Mouse (Mus musculus) stomach, embryonic 14.5 days (tissue): ENCODE data around the gene Rpl22l1. TPM values are rescaled to one million over a fixed set of nuclear protein-coding genes. Genes with fewer than 3 reads are reported as not detected.

Source experiments
- ATAC-seq: fragments of 200-750 bp; cut with Nextera tagmentation; 2 replicates; pipeline ENCODE4 v1.8.0; 2017; ENCODE audit warnings: low read depth, moderate TSS enrichment; ENCODE audit not compliant: insufficient number of reproducible peaks, insufficient read depth, low FRiP score
- H3K27ac ChIP-seq: fragments of 300-500 bp; sonication (generic); 2 replicates; pipeline ENCODE4 v1.5.1; 2014; ENCODE audit warnings: mild to moderate bottlenecking, low read length, moderate library complexity, mixed read lengths
- H3K27me3 ChIP-seq: fragments of 300-500 bp; sonication (generic); 2 replicates; pipeline ENCODE4 v1.6.1; 2014; ENCODE audit warnings: low read length, control low read depth, mixed read lengths; ENCODE audit not compliant: control insufficient read depth, insufficient read depth
- H3K36me3 ChIP-seq: fragments of 300-500 bp; sonication (generic); 2 replicates; pipeline ENCODE4 v1.6.1; 2014; ENCODE audit warnings: mild to moderate bottlenecking, control low read depth, low read length, moderate library complexity, mixed read lengths; ENCODE audit not compliant: control insufficient read depth, insufficient read depth
- H3K4me1 ChIP-seq: fragments of 300-500 bp; sonication (generic); 2 replicates; pipeline ENCODE4 v1.6.1; 2014; ENCODE audit warnings: low read length, control low read depth, mixed read lengths; ENCODE audit not compliant: control insufficient read depth, insufficient read depth
- H3K4me2 ChIP-seq: fragments of 300-500 bp; sonication (generic); replicated peaks from 2 replicates; pipeline ENCODE4 v1.6.1; 2014; ENCODE audit warnings: low read depth, low read length, control low read depth
- H3K4me3 ChIP-seq: fragments of 300-500 bp; sonication (generic); 2 replicates; pipeline ENCODE4 v1.5.1; 2014; ENCODE audit warnings: low read depth, low read length, control low read depth
- H3K9ac ChIP-seq: fragments of 300-500 bp; sonication (generic); replicated peaks from 2 replicates; pipeline ENCODE4 v1.6.1; 2014; ENCODE audit warnings: low read depth, mild to moderate bottlenecking, control low read depth, low read length, moderate library complexity, mixed read lengths
- H3K9me3 ChIP-seq: fragments of 300-500 bp; sonication (generic); 2 replicates; pipeline ENCODE4 v1.6.1; 2016; ENCODE audit warnings: low read depth, low read length, control low read depth; ENCODE audit not compliant: control insufficient read depth
- whole genome bisulfite sequencing: fragments of 180-500 bp; shearing (Covaris S2); extraction: QIAGEN DNeasy Blood & Tissue Kit; methylation state at CpG from one replicate; pipeline ENCODE4 v1.1.7; 2014; 5-methylcytosine and 5-hydroxymethylcytosine counted together
- polyA plus RNA-seq: library from polyadenylated mRNA; unstranded; fragments of >200 nt; fragmentation: Nextera tagmentation; extraction: Ambion mirVana; gene quantifications from 2 replicates; pipeline ENCODE4 v1.2.1, GENCODE M21; 2014

The Rpl22l1 gene
- polyA plus RNA-seq, 1 experiment from 2014 or later: 503 TPM

DNA sequence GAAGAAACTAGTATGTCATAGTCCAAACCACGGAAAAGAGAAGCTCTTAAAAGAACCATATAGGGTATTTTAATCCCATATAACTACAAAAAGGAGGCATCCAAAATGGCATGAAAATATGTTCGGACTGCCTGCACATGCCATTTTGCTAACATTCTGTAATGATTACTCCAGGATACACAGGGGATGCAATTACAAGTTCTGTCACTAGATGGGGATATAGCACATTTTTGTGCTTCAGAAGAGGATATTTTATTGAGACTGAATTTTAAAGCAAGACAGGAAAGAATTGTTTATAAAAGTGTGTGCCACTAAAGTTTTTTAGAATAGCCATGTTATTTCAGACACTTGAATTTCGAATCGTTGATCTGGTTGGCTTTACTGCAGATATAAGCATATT lies 9.1 kb downstream of the Rpl22l1 start:
- H3K4me2 ChIP-seq: no peak overlapping the region

DNA sequence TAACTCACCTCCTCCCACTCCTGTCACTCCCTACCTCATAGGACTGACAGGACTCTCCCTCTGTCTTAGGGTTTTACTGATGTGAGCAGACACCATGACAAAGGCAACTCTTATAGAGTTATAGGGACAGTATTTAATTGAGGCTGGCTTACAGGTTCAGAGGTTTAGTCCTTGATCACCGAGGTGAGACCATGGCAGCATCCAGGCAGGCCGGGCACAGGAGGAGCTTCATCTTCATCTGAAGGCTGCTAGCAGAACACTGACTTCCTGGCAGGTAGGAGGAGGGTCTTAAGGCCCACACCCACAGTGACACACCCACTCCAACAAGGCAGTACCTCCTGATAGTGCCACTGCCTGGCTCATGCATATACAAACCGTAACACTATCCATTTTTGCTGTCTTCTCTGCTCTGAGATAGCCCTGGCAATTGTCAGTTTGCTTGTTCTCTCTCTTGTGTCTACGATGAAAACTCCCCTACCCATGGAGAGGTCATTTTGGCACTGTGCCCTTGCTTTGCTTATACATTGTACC lies 10.8 kb downstream of the Rpl22l1 start:
- Histone ChIP-seq H3K4me2 (no peak overlapping the region), H3K27ac (no peak overlapping the region), H3K27me3 (no peaks in the 10 kb centered on the region), H3K4me3 (no peak overlapping the region), H3K36me3 (no peaks in the 10 kb centered on the region), H3K4me1 (no peaks in the 10 kb centered on the region), H3K9ac (no peak overlapping the region), H3K9me3 (no peaks in the 10 kb centered on the region)
- ATAC-seq: no peak
- 75% methylated on average over 4 of the region's 4 CpGs for WGBS

More for the DNA sequence above, 9.1 kb downstream of the Rpl22l1 start:
- WGBS: 7% methylated on average over 4 of the region's 4 CpGs
- H3K27me3 ChIP-seq: no peaks in the 10 kb centered on the region
- H3K4me3 ChIP-seq: no peak overlapping the region
- H3K4me1 ChIP-seq: no peaks in the 10 kb centered on the region
- H3K9ac ChIP-seq: no peak overlapping the region
- no peak for ATAC-seq
- no peaks in the 10 kb centered on the region for H3K9me3 ChIP-seq
- no peak overlapping the region for H3K27ac ChIP-seq
- H3K36me3 ChIP-seq: no peaks in the 10 kb centered on the region

DNA sequence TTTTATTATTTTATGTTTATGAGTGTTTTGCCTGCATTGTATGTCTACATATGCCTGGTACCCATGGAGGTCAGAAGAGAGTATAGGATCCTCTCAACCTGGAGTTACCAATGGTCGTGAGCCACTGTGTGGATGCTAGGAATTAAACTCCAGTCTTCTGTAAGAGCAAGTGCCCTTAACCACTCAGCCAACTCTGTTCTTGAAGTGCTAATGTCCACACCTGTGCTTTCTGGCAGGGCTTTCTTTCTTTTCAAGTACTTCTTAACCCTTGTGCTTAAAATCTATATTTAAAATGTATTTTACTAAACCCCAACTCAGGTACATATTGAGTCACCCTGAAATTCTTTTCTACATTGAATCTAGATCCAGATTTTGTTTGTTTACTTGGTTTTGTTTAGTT lies 21.0 kb downstream of the Rpl22l1 start:
- Histone ChIP-seq H3K27me3 (no peaks in the 10 kb centered on the region), H3K4me2 (no peak overlapping the region), H3K4me1 (no peaks in the 10 kb centered on the region), H3K4me3 (no peak overlapping the region), H3K9ac (no peak overlapping the region), H3K9me3 (no peaks in the 10 kb centered on the region), H3K36me3 (no peaks in the 10 kb centered on the region), H3K27ac (no peak overlapping the region)
- no peak for ATAC-seq
- WGBS: 91% methylated on average over 1 of the region's 1 CpGs

- Histone ChIP-seq H3K4me3 (no peak overlapping the region), H3K36me3 (no peaks in the 10 kb centered on the region), H3K9me3 (no peaks in the 10 kb centered on the region), H3K4me1 (no peaks in the 10 kb centered on the region), H3K27me3 (no peaks in the 10 kb centered on the region), H3K4me2 (no peak overlapping the region), H3K9ac (no peak overlapping the region), H3K27ac (no peak overlapping the region)
- WGBS: 88% methylated on average over 2 of the region's 2 CpGs
- ATAC-seq: no peak
Measured at GRCm38 (mm10) chr3:28827605-28828004, 22.4 kb downstream of the Rpl22l1 start.

- H3K36me3 ChIP-seq: no peaks in the 10 kb centered on the region
- no peaks in the 10 kb centered on the region for H3K4me1 ChIP-seq
- H3K9ac ChIP-seq: no peak overlapping the region
- 93% methylated on average over 2 of the region's 2 CpGs for WGBS
- no peaks in the 10 kb centered on the region for H3K27me3 ChIP-seq
- H3K4me3 ChIP-seq: no peak overlapping the region
- H3K9me3 ChIP-seq: no peaks in the 10 kb centered on the region
- ATAC-seq: no peak
- H3K4me2 ChIP-seq: no peak overlapping the region
- no peak overlapping the region for H3K27ac ChIP-seq
Measured at GRCm38 (mm10) chr3:28829454-28829853, 24.2 kb downstream of the Rpl22l1 start.

DNA sequence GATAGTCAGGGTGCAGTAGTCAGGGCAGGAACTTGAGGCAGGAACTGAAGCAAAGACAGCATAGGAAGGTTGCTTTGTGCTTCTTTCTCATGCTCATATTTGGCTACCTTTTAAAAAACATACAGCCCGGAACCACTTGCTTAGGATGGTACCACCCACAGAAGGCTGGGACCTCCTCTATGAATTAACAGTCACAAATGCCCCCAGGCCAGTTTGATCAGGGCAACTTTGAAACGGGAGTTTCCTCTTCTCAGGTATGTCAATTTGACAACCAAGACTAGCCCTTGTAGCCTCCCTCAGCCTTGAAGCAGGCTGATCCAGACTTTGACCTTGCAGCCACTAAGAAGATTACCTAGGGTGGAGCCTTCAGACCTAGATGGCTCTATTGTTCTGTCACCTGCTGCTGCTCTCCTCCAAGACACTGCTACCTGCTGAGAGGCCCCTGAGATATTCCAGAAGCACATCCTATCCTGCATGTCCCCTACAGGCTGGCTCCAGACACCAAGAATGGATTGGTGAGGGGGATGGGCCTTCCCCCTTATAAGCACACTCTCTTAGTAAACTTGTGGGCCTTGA lies 31.6 kb downstream of the Rpl22l1 start:
- H3K4me2 ChIP-seq: no peak overlapping the region
- no peaks in the 10 kb centered on the region for H3K36me3 ChIP-seq
- H3K9me3 ChIP-seq: no peaks in the 10 kb centered on the region
- H3K27me3 ChIP-seq: no peaks in the 10 kb centered on the region
- no peak overlapping the region for H3K9ac ChIP-seq
- H3K4me1 ChIP-seq: no peaks in the 10 kb centered on the region
- 70% methylated on average over 2 of the region's 2 CpGs for WGBS
- no peak for ATAC-seq
- no peak overlapping the region for H3K4me3 ChIP-seq
- H3K27ac ChIP-seq: no peak overlapping the region

- 50% methylated on average over 3 of the region's 3 CpGs for WGBS
- Histone ChIP-seq H3K9me3 (no peaks in the 10 kb centered on the region), H3K9ac (no peak overlapping the region), H3K4me1 (no peaks in the 10 kb centered on the region), H3K36me3 (no peaks in the 10 kb centered on the region), H3K4me2 (no peak overlapping the region), H3K27me3 (no peaks in the 10 kb centered on the region), H3K4me3 (no peak overlapping the region), H3K27ac (no peak overlapping the region)
- ATAC-seq: no peak
Measured at GRCm38 (mm10) chr3:28841886-28842649, 36.8 kb downstream of the Rpl22l1 start.

DNA sequence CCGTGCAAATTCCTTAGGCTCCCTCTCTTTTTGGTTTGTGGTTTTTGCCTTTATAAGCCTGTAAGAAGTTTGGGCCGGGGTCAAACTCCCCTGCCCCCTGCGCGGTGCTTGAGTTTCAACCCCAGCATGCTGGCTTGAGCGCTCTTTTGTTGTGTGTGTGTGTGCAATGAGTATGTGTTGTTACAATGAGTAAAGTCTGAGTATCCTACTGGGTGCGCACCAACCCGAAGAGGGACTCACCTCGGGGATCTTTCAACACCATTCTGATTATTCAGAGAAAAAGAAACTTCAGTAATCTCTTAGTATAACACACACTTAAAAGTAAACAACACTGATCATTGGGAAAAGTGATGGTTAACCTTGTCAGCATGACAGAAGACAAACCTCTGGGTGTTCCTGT lies 38.0 kb downstream of the Rpl22l1 start:
- H3K4me3 ChIP-seq: no peak overlapping the region
- no peaks in the 10 kb centered on the region for H3K4me1 ChIP-seq
- no peak overlapping the region for H3K27ac ChIP-seq
- no peak overlapping the region for H3K9ac ChIP-seq
- no peaks in the 10 kb centered on the region for H3K9me3 ChIP-seq
- H3K27me3 ChIP-seq: no peaks in the 10 kb centered on the region
- no peaks in the 10 kb centered on the region for H3K36me3 ChIP-seq
- no peak for ATAC-seq
- WGBS: 51% methylated on average over 8 of the region's 8 CpGs
- H3K4me2 ChIP-seq: no peak overlapping the region
